Mouse (Mus musculus): ENCODE data around the gene Ucn.

Ucn gene

DNA sequence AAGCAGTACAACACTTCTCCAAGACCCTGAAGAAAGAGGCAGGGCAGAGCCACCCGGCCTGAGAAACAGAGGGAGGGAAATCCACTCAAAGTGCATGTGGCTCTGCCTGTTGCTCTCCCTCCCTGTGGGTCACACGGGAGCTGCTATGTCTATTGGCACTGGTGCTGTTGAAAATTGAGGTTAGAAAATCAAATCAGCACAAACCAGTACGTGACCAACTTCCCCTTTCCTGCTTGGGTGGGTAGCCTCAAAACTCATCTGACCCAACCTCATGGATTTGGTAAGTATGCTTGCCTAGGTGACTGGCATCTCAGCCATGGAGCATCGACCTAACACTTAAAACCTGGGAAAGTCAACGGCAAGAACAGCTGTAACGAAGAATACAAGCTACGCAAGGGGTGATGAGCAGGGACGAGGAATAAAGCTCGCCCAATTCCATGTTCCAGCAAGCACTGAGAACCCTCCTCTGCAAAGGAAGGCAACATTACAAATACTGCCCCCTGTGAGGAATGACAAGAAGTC is 32.8 kb downstream of the Ucn start, which contains the start of gene Dnajc5g:
Gene Dnajc5g, plus strand, starts transcription at position 472 of the 522 bp plus-strand sequence.
- DNase-seq, result no peak

DNA sequence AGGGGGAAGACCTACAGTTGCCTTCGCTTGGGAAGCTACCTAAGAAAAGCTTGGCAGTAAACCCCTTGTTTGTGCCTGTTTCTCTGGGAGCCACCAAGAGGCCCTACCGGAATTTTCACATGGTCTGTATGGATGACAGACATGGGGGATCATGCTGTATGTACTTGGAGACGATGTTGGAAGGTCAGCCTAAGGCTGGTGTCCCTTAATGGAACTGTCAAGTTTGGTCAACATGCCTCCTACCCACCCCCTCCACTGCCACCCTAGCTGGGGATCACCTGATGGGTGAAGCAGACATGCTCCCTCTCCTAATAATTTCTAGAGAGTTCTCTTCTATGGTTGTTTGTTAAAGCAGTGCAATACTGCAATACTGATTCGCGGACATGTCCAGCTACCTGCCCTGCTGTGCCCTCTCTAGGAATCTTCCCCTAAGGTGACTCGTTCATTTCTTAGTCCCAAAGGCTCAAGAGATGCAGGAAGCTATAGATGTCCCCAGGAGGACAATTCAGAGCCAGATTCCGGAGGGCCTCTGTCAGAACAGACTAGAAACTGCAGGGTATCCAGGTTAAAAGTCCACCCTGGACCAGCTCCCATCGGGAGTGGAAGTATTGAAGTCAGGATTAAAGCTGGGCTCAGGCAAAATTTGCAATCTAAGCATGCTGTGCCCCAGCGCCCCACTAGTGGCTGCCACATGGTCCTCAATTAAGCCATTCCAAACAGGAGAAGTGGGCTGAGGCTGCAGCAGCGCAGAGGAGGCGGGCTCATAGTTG is 42.7 kb downstream of the Ucn start:
- DNase-seq, result no peak

DNA sequence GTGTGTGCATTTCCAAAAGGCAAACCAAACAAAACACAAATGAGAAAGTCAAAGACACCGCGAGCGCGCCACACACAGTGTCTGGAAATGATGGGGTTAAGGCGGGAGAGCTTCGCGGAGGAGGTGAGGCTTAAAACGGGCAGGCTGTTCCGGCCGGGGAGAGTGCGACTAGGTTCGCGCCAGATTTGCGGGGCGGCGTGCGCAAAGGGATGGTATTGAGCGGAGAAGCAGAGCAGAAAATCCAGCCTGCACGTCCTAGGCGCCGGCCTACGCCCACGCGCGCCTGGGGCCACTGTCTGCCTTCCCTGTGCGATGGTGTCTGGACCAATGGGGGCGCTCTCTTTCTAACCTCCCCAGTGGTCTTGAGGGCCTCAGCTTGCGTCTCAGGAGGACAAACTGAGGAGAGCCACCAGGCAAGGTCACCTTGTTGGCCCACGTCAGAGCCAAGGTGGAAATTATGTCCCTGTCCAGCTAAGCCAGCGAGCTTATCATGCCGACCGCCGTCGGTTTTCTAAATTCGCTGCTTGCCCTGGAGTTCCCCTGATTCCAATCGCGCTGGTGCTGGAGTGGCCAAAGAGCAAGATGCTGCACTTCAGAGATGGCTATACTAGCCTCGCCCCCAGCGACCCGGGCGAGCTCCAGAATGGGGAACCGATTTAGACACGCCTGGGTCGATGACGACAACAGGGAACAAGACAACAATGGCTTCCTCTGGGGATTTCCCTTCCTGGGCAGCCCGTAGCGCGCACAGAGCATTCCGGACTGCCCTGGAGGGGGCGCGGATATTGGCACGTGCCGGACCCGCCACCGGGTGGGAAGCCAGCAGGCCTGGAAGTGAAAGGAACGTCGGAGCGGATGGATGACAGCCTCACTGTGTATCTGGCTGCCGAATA is 43.6 kb downstream of the Ucn start:
- peak; percentile 32 to 44 for DNase-seq

DNA sequence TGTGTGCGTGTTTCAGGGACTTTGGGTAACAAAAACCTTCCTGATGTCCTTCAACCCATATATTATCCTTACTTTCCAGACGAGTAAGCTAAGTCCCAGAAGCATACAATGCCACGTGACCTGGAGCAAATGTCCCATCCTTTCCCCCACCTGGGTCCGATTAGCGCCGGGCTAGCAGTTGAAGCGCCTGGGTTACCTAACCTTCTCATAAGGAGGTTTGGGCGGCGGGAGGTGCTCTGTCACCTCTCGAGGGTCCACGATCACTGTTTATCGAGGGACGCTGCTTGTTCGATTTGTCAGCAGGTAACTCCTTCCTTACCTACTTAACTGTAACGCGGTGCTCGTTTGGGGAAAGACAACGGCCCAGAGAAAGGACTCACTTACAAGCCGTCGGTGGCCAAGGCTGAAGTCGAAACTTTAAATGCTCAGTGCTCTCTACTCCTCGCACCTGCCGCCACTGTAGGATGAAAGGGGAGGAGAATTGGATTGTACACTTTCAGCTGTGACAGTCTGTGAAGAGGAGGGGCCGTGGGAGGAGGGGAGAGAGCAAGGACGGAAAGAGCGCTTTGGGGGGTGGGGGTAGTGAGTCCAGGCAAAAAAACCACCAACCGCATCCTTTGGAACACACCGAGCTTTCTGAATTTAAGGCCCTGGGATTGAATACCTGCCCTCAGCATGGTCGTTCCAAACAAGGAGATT is 44.4 kb downstream of the Ucn start:
- DNase-seq, result peak; percentile 28 to 56

DNA sequence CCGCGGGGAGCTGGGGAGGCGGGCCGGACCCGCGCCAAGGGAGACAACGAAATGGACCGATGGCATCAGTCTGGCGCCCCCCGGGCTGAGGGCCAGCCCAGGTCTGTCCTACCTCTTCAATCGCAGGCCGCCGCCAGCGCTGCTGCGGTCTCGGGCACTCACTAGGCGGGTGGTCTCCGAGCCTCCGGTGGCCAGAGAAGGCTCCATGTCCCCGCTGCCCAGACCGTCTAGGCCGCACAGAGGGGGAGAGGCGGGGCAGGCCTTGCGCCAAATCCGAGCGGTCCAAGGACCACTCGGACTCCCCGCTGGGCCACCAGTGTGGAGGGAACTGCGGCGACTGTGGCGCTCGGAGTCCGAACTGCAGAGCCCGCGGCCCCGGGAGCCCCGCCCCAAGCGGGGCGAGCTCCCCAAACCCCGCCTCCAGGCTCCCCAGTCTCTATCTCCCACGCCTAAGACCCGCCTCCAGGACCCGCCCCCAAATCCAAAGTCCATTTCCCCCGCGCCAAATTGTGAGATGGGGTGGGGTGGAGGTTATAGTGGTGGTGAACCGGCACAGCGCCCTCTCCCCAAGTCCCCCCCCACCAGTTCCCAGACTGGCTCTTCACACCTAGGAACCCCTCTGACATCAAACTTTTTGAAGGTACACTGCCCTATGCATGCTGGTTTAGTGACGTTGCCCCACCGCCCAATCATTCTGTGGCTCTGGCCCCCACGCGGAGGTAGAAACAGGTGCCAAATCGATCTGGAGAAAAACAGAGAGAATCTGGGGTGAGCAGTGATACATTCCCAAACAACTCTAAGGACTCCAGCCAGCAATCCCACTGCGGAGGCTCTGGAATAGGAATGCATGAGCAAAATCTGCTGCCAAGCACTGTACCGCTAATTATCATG is 45.2 kb downstream of the Ucn start:
- peak; percentile 50 to 65 for DNase-seq

DNA sequence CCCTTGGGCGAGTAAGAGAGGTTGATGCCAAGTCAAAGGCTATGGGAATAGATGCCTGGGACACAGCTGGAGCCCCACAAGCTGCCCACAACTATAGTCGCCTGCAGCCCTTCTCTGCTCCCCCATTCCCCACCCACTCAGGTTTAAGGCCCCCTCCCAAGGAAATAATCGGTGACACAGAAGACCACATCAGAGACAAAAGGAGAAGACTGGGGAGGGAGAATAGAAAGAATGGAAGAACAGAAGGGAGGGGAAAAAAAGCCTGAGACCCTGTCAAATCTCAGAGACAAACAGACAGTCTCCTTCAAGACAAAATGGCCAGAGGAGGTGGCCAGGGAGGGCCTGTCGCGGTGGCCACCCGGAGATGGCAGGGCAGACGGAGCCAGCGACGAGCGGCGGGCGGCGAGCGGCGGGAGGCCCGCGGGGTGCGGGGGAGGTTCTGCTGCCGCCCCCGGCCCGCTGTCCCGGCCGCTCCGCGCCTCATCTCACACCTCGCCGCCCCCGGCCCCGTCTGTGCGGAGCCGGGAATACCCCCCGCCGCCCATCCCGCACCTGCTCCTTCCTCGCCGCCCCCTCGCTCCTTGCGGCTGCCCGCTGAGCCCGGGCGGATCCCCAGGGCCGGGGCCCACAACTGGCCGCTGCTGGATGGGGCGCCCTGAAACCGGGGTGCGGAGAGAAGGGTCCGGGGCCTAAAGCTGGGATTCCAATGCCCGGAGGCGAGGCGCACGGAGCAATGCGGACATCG is 46.2 kb downstream of the Ucn start:
- no peak for DNase-seq
